Mouse (Mus musculus): ENCODE data around the gene Rasa1. TPM values are rescaled to one million over a fixed set of nuclear protein-coding genes. Genes with fewer than 3 reads are reported as not detected.

The Rasa1 gene
- 29.9 and 33.1 TPM in 2 replicates for polyA plus RNA-seq (2015; fragmentation: Nextera tagmentation; extraction: Ambion mirVana)

DNA sequence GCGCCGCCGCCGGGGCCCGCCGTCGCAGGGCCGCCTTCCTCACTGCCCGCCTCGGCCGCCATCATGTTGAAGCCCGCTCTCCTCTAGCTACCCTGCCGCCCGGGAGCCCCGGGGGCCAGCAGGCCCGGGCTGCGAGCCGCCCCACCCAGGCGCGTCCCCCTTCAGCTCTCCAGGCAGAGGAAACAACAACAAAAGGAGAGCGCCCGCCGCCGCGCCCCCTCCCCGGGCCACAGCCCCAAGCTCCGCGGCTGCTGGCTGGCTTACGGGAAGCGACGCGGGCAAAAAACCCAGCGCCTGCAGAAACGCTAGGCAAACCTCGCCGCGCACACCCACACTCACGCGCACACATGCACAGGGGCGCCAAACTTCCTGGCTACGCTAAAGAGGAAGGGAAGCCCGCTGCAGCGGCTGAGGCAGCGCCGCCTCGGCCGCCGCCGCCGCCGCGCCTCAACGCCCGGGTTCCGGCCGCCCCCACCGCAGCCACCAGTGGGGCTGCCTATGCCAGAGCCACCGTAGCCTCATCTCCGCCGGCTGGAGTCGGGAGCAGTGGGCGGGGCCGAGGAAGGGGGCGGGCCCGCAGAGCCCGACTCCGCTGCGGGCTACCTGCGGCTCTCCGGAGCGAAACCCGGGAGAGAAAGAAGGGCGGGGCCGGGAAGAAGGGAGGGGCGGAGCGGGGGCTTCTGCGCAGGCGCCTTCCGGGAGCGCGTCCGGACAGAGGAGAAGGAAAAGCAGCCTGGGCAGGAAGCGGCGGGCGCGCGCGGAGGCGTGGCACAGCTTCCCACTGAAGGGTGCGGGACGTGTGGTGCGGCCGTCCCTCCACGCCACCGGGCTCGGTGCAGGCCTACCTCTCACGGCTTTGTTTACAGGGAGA lies at the start of gene Rasa1:
Rasa1 (minus strand) TSS at position 288 of the 871 bp plus-strand sequence.
- Histone ChIP-seq H3K4me2 (ENCODE audit: low read depth, low read length) (peak within 1 kb of the TSS; percentile 70), H3K9me3 (replicated peaks; ENCODE audit: control insufficient read depth, low read length) (no peaks in the 10 kb centered on the region), H3K27me3 (ENCODE audit: control insufficient read depth, insufficient read depth, low read length) (no peaks in the 10 kb centered on the region), H3K9ac (ENCODE audit: low read length) (peak within 1 kb of the TSS; percentile 97), H3K27ac (ENCODE audit: low read length) (peak within 1 kb of the TSS; percentile 99), H3K4me3 (ENCODE audit: low read length) (peak within 1 kb of the TSS; percentile 89), H3K4me1 (ENCODE audit: control insufficient read depth, insufficient read depth, low read length) (peaks cover 8% of the 10 kb centered on the region), H3K36me3 (ENCODE audit: control insufficient read depth, insufficient read depth) (no peaks in the 10 kb centered on the region)
- peak; percentile 98 for ATAC-seq (replicated peaks; ENCODE audit: extremely low read depth, insufficient read depth, low FRiP score)
- WGBS, result under 1% methylated on average over 92 of the region's 97 CpGs

- Histone ChIP-seq H3K36me3 (ENCODE audit: control insufficient read depth, insufficient read depth) (no peaks in the 10 kb centered on the region), H3K9ac (ENCODE audit: low read length) (no peak overlapping the region), H3K4me2 (ENCODE audit: low read depth, low read length) (no peak overlapping the region), H3K27me3 (ENCODE audit: control insufficient read depth, insufficient read depth, low read length) (no peaks in the 10 kb centered on the region), H3K27ac (ENCODE audit: low read length) (no peak overlapping the region), H3K4me3 (ENCODE audit: low read length) (no peak overlapping the region), H3K4me1 (ENCODE audit: control insufficient read depth, insufficient read depth, low read length) (no peaks in the 10 kb centered on the region; the same call in 1 of the 2 replicates), H3K9me3 (replicated peaks; ENCODE audit: control insufficient read depth, low read length) (no peaks in the 10 kb centered on the region)
- WGBS, result 48% methylated on average over 2 of the region's 2 CpGs
- ATAC-seq (replicated peaks; ENCODE audit: extremely low read depth, insufficient read depth, low FRiP score), result no peak
Measured at GRCm38 (mm10) chr13:85311547-85311946, 22.6 kb upstream of the Rasa1 start.

- Histone ChIP-seq H3K27ac (ENCODE audit: low read length) (no peak overlapping the region), H3K4me3 (ENCODE audit: low read length) (no peak overlapping the region), H3K4me2 (ENCODE audit: low read depth, low read length) (no peak overlapping the region), H3K9me3 (replicated peaks; ENCODE audit: control insufficient read depth, low read length) (no peaks in the 10 kb centered on the region), H3K36me3 (ENCODE audit: control insufficient read depth, insufficient read depth) (no peaks in the 10 kb centered on the region), H3K27me3 (ENCODE audit: control insufficient read depth, insufficient read depth, low read length) (no peaks in the 10 kb centered on the region), H3K4me1 (ENCODE audit: control insufficient read depth, insufficient read depth, low read length) (no peaks in the 10 kb centered on the region; the same call in 1 of the 2 replicates), H3K9ac (ENCODE audit: low read length) (no peak overlapping the region)
- WGBS, result 45% methylated on average over 5 of the region's 5 CpGs
- ATAC-seq (replicated peaks; ENCODE audit: extremely low read depth, insufficient read depth, low FRiP score), result no peak; the same call in 1 of the 2 replicates
Measured at GRCm38 (mm10) chr13:85310968-85311367, 22.0 kb upstream of the Rasa1 start.

DNA sequence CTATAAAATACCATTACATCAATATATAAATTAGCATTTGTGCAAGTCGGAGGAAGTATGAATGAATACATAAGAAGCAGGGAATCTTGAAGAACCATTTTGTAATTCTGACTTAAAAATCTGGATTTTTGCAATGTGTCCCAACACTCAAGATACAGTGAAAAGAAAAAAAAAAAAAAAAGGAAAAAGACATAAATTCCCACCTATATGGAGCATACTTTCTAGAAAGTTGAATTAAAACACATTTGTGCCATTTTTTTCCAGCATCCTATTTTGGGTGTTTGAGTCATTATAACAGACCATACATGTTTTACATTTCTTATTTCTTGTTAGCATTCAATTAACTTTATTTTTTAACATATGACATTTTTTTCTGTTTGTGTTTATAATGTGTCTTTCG lies 21.6 kb upstream of the Rasa1 start:
- H3K27me3 ChIP-seq (ENCODE audit: control insufficient read depth, insufficient read depth, low read length), result no peaks in the 10 kb centered on the region
- H3K4me3 ChIP-seq (ENCODE audit: low read length), result no peak overlapping the region
- no peaks in the 10 kb centered on the region for H3K36me3 ChIP-seq (ENCODE audit: control insufficient read depth, insufficient read depth)
- 90% methylated on average over 2 of the region's 2 CpGs for WGBS
- H3K27ac ChIP-seq (ENCODE audit: low read length), result no peak overlapping the region
- no peak overlapping the region for H3K4me2 ChIP-seq (ENCODE audit: low read depth, low read length)
- H3K9me3 ChIP-seq (replicated peaks; ENCODE audit: control insufficient read depth, low read length), result no peaks in the 10 kb centered on the region
- no peak overlapping the region for H3K9ac ChIP-seq (ENCODE audit: low read length)
- H3K4me1 ChIP-seq (ENCODE audit: control insufficient read depth, insufficient read depth, low read length), result no peaks in the 10 kb centered on the region; the same call in 1 of the 2 replicates
- no peak for ATAC-seq (replicated peaks; ENCODE audit: extremely low read depth, insufficient read depth, low FRiP score)

DNA sequence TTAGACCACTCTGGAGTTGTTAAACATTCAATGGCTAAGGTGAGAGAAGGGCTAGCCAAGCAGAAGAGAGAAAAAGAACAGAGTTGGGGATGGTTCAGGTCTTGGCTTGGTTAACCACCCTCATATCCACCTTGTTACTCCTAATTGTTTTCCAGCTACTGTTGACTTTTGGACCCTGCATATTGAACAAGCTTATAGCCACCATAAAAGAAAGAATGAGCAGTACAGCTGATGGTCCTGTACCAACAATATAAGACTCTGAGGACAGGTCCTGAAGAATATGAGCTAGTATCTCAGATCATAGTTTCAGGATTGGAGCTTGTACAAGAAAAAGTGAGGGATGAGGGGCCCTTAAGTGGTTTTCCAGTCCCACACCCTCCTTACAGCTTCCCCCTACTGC lies 17.1 kb upstream of the Rasa1 start:
- H3K9me3 ChIP-seq (replicated peaks; ENCODE audit: control insufficient read depth, low read length), result no peaks in the 10 kb centered on the region
- H3K4me2 ChIP-seq (ENCODE audit: low read depth, low read length), result no peak overlapping the region
- no peaks in the 10 kb centered on the region for H3K27me3 ChIP-seq (ENCODE audit: control insufficient read depth, insufficient read depth, low read length)
- no peak for ATAC-seq (replicated peaks; ENCODE audit: extremely low read depth, insufficient read depth, low FRiP score)
- H3K4me3 ChIP-seq (ENCODE audit: low read length), result no peak overlapping the region
- no peak overlapping the region for H3K27ac ChIP-seq (ENCODE audit: low read length)
- no peaks in the 10 kb centered on the region for H3K4me1 ChIP-seq (ENCODE audit: control insufficient read depth, insufficient read depth, low read length)
- H3K36me3 ChIP-seq (ENCODE audit: control insufficient read depth, insufficient read depth), result no peaks in the 10 kb centered on the region
- H3K9ac ChIP-seq (ENCODE audit: low read length), result no peak overlapping the region

- Histone ChIP-seq H3K4me2 (ENCODE audit: low read depth, low read length) (peak overlapping the region; percentile 49; the same call in 1 of the 2 replicates), H3K4me3 (ENCODE audit: low read length) (0 out of 2 replicates have a peak overlapping the region, but pooled peaks have one; percentile 12), H3K9me3 (replicated peaks; ENCODE audit: control insufficient read depth, low read length) (no peaks in the 10 kb centered on the region), H3K36me3 (ENCODE audit: control insufficient read depth, insufficient read depth) (no peaks in the 10 kb centered on the region), H3K4me1 (ENCODE audit: control insufficient read depth, insufficient read depth, low read length) (peaks cover 8% of the 10 kb centered on the region), H3K27ac (ENCODE audit: low read length) (no peak overlapping the region), H3K9ac (ENCODE audit: low read length) (no peak overlapping the region; the same call in 1 of the 2 replicates), H3K27me3 (ENCODE audit: control insufficient read depth, insufficient read depth, low read length) (no peaks in the 10 kb centered on the region)
- 62% methylated on average over 1 of the region's 1 CpGs for WGBS
- ATAC-seq (replicated peaks; ENCODE audit: extremely low read depth, insufficient read depth, low FRiP score), result no peak
Measured at GRCm38 (mm10) chr13:85290651-85291050, 1.7 kb upstream of the Rasa1 start.

GRCm38 (mm10) chr13:85288574-85288842 lies 422 bp downstream of the Rasa1 start:
- Histone ChIP-seq H3K9ac (ENCODE audit: low read length) (peak overlapping the region; percentile 97), H3K4me1 (ENCODE audit: control insufficient read depth, insufficient read depth, low read length) (peaks cover 8% of the 10 kb centered on the region), H3K9me3 (replicated peaks; ENCODE audit: control insufficient read depth, low read length) (no peaks in the 10 kb centered on the region), H3K27me3 (ENCODE audit: control insufficient read depth, insufficient read depth, low read length) (no peaks in the 10 kb centered on the region), H3K27ac (ENCODE audit: low read length) (peak overlapping the region; percentile 99), H3K4me2 (ENCODE audit: low read depth, low read length) (peak overlapping the region; percentile 69), H3K4me3 (ENCODE audit: low read length) (peak overlapping the region; percentile 89), H3K36me3 (ENCODE audit: control insufficient read depth, insufficient read depth) (no peaks in the 10 kb centered on the region)
- WGBS, result 0% methylated on average over 33 of the region's 35 CpGs
- ATAC-seq (replicated peaks; ENCODE audit: extremely low read depth, insufficient read depth, low FRiP score), result peak; percentile 4; the same call in 1 of the 2 replicates

DNA sequence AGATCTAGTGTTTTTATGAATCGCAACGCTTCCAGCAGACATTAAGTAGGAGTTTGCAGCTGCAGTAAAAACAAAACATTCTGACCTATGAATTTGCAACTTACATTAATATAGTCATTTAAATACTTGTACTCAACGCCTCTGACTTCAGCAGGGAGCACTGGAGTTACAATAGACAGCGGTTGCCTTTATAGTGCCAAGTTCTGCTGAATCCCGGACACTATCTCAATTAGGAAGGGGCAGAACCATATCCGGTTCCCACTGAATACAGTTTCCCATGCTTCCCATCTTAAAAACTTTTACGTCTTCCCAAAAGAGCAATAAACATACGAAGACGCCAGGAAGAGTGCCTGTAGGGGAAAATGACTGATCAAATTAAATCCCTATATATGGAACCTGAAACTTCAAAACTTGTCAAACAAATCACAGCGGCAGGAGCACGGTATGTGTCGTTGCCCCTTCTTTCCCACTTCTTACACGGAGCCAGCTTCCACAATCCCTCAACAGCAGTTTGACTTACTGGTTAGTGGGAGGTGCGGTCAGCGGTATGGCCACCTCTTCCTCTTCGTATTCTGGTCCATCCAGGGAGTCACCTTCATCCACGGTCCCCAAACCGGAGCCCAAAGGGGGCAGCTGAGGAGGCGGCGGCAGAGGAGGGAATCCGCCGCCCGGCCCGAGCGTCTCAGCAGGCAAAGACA lies 905 bp downstream of the Rasa1 start:
- under 1% methylated on average over 25 of the region's 25 CpGs for WGBS
- ATAC-seq (replicated peaks; ENCODE audit: extremely low read depth, insufficient read depth, low FRiP score), result 0 out of 2 replicates have a peak, but pooled peaks have one; percentile 0
- no peaks in the 10 kb centered on the region for H3K36me3 ChIP-seq (ENCODE audit: control insufficient read depth, insufficient read depth)

GRCm38 (mm10) chr13:85282626-85283025 lies 6.3 kb downstream of the Rasa1 start:
- Histone ChIP-seq H3K27me3 (ENCODE audit: control insufficient read depth, insufficient read depth, low read length) (no peaks in the 10 kb centered on the region), H3K4me2 (ENCODE audit: low read depth, low read length) (no peak overlapping the region), H3K4me1 (ENCODE audit: control insufficient read depth, insufficient read depth, low read length) (peaks cover 14% of the 10 kb centered on the region), H3K9ac (ENCODE audit: low read length) (no peak overlapping the region), H3K4me3 (ENCODE audit: low read length) (no peak overlapping the region), H3K9me3 (replicated peaks; ENCODE audit: control insufficient read depth, low read length) (no peaks in the 10 kb centered on the region), H3K27ac (ENCODE audit: low read length) (no peak overlapping the region), H3K36me3 (ENCODE audit: control insufficient read depth, insufficient read depth) (no peaks in the 10 kb centered on the region)
- ATAC-seq (replicated peaks; ENCODE audit: extremely low read depth, insufficient read depth, low FRiP score), result no peak

More for the DNA sequence above, 905 bp downstream of the Rasa1 start:
- H3K9me3 ChIP-seq (replicated peaks; ENCODE audit: control insufficient read depth, low read length), result no peaks in the 10 kb centered on the region
- peak overlapping the region; percentile 99 for H3K27ac ChIP-seq (ENCODE audit: low read length)
- no peaks in the 10 kb centered on the region for H3K27me3 ChIP-seq (ENCODE audit: control insufficient read depth, insufficient read depth, low read length)
- H3K4me2 ChIP-seq (ENCODE audit: low read depth, low read length), result peak overlapping the region; percentile 69
- H3K4me3 ChIP-seq (ENCODE audit: low read length), result peak overlapping the region; percentile 89
- H3K4me1 ChIP-seq (ENCODE audit: control insufficient read depth, insufficient read depth, low read length), result peaks cover 8% of the 10 kb centered on the region
- peak overlapping the region; percentile 97 for H3K9ac ChIP-seq (ENCODE audit: low read length)

All from heart, embryonic 16.5 days (tissue).